Comparison of ENCODE assay signal across 8 mouse cellular contexts in the genomic region with DNA sequence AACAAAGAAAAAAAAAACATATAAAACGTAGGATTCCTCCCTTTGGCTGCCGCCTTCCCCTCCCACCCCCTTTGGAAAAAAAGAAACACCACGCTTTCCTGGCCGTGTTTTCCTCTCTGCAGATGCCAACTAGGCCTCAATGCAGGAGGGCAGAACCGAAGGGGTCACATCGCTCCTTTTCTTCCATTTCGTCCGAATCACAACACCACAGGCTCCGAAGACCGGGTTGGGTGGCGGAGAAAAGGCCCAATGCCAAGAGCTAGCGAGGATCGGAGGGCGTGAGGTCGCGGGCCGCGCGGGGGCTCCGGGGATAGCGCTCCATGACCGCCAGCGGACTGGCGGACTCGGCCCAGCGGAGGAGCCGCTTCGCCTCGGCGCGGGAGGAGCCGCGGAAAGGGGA. TPM values are rescaled to one million over a fixed set of nuclear protein-coding genes. Genes with fewer than 3 reads are reported as not detected.
A peak's percentile ranks its signal among the peaks of the same experiment; 100 is the strongest.
DNase-seq lines count a peak whose midpoint lies in the region; ATAC-seq and TF ChIP-seq lines count a peak whose summit lies in the region.

No protein-coding gene starts in this region.

- H3K9ac ChIP-seq in forebrain, embryonic 16.5 days (replicated peaks; ENCODE audit: low read depth, low read length), result peak overlapping the region; percentile 93
- H3K9ac ChIP-seq in limb, embryonic 15.5 days, result peak overlapping the region; percentile 88
- H3K9ac ChIP-seq in neural tube, embryonic 15.5 days (replicated peaks), result peak overlapping the region; percentile 78

- H3K36me3 ChIP-seq in forebrain, embryonic 16.5 days (ENCODE audit: control insufficient read depth, insufficient read depth), result no peaks in the 10 kb centered on the region
- H3K36me3 ChIP-seq in limb, embryonic 15.5 days, result no peaks in the 10 kb centered on the region
- H3K36me3 ChIP-seq in neural tube, embryonic 15.5 days, result no peaks in the 10 kb centered on the region

- H3K9me3 ChIP-seq in forebrain, embryonic 16.5 days (ENCODE audit: control insufficient read depth, low read length), result no peaks in the 10 kb centered on the region
- H3K9me3 ChIP-seq in limb, embryonic 15.5 days, result no peaks in the 10 kb centered on the region
- no peaks in the 10 kb centered on the region for H3K9me3 ChIP-seq in neural tube, embryonic 15.5 days (replicated peaks)

- no peak for TF ChIP-seq CTCF in bone marrow, adult 2 months (IDR thresholded peaks at IDR 0.05; ENCODE audit: control insufficient read depth, insufficient read depth, low read length)

- no peak for ATAC-seq in forebrain, embryonic 16.5 days
- ATAC-seq in limb, embryonic 15.5 days (ENCODE audit: insufficient number of reproducible peaks, low FRiP score, low TSS enrichment, low read depth), result no peak
- no peak for ATAC-seq in neural tube, embryonic 15.5 days (ENCODE audit: low FRiP score)

- peak overlapping the region; percentile 74 for H3K4me3 ChIP-seq in bone marrow, adult 2 months (replicated peaks; ENCODE audit: control insufficient read depth, low read depth, low read length)
- H3K4me3 ChIP-seq in forebrain, embryonic 16.5 days (replicated peaks; ENCODE audit: low read length), result peak overlapping the region; percentile 93
- peak overlapping the region; percentile 87 for H3K4me3 ChIP-seq in limb, embryonic 15.5 days
- peak overlapping the region; percentile 75 for H3K4me3 ChIP-seq in neural tube, embryonic 15.5 days (replicated peaks)

- TF ChIP-seq POLR2A in bone marrow, adult 2 months (IDR thresholded peaks at IDR 0.05; ENCODE audit: borderline replicate concordance, control insufficient read depth, low read depth, low read length), result no peak

- no peaks in the 10 kb centered on the region for H3K27me3 ChIP-seq in forebrain, embryonic 16.5 days (replicated peaks; ENCODE audit: control insufficient read depth, insufficient read depth, low read length)
- no peaks in the 10 kb centered on the region for H3K27me3 ChIP-seq in limb, embryonic 15.5 days
- H3K27me3 ChIP-seq in neural tube, embryonic 15.5 days (replicated peaks), result no peaks in the 10 kb centered on the region

- peak; percentile 22 to 41 for DNase-seq in left cerebral cortex, adult 18-20 months (ENCODE audit: low spot score in 2 of 2)
- no peak for DNase-seq in left cerebral cortex, adult 11 months (ENCODE audit: low spot score)
- no peak for DNase-seq in spleen, postnatal 4 days (ENCODE audit: low spot score in 2 of 2)
- DNase-seq in c-Kit-positive CD71-positive TER-119-positive erythroid progenitor cells, embryonic 14.5 days (ENCODE audit: low spot score), result no peak

- WGBS in bone marrow, adult 2 months, result under 1% methylated on average over 33 of the region's 33 CpGs
- WGBS in forebrain, embryonic 16.5 days, result 0% methylated on average over 33 of the region's 33 CpGs
- under 1% methylated on average over 33 of the region's 33 CpGs for WGBS in limb, embryonic 15.5 days
- 0% methylated on average over 30 of the region's 33 CpGs for WGBS in neural tube, embryonic 15.5 days

- H3K27ac ChIP-seq in bone marrow, adult 2 months (ENCODE audit: control insufficient read depth, insufficient read depth, low read depth, low read length, poor library complexity), result peak overlapping the region; percentile 100
- peak overlapping the region; percentile 92 for H3K27ac ChIP-seq in forebrain, embryonic 16.5 days (ENCODE audit: low read length)
- H3K27ac ChIP-seq in limb, embryonic 15.5 days, result peak overlapping the region; percentile 98
- H3K27ac ChIP-seq in neural tube, embryonic 15.5 days (replicated peaks), result peak overlapping the region; percentile 94

- H3K4me1 ChIP-seq in bone marrow, adult 2 months (ENCODE audit: control insufficient read depth, insufficient read depth, low read length), result no peaks in the 10 kb centered on the region; the same call in 1 of the 2 replicates
- H3K4me1 ChIP-seq in forebrain, embryonic 16.5 days (replicated peaks; ENCODE audit: control insufficient read depth, insufficient read depth, low read length), result peaks cover 57% of the 10 kb centered on the region
- peaks cover 68% of the 10 kb centered on the region for H3K4me1 ChIP-seq in limb, embryonic 15.5 days
- H3K4me1 ChIP-seq in neural tube, embryonic 15.5 days, result peaks cover 68% of the 10 kb centered on the region

- peak overlapping the region; percentile 92 for H3K4me2 ChIP-seq in forebrain, embryonic 16.5 days (ENCODE audit: low read length)
- H3K4me2 ChIP-seq in limb, embryonic 15.5 days, result peak overlapping the region; percentile 67
- peak overlapping the region; percentile 82 for H3K4me2 ChIP-seq in neural tube, embryonic 15.5 days

RNA-seq across cellular contexts. Expression of a gene that starts 0.5 kb away (rescaled TPM):
- total RNA-seq in left cerebral cortex, adult 18-20 months (2021), result 10 to 100 TPM; 65.8 to 71.5 TPM
- 15.3 and 20.4 TPM in 2 replicates for polyA plus RNA-seq in bone marrow, adult 2 months (2011; ENCODE audit: insufficient read depth, insufficient read length, low replicate concordance, missing spikeins)
- 24.5 and 25.2 TPM in 2 replicates for polyA plus RNA-seq in forebrain, embryonic 16.5 days (2015; fragmentation: Nextera tagmentation; extraction: Ambion mirVana)
- polyA plus RNA-seq in limb, embryonic 15.5 days (2015; fragmentation: Nextera tagmentation; extraction: Ambion mirVana), result 20.2 and 27.8 TPM in 2 replicates
- polyA plus RNA-seq in neural tube, embryonic 15.5 days (2015; fragmentation: Nextera tagmentation; extraction: Ambion mirVana), result 20.6 and 21.8 TPM in 2 replicates

RNA-seq across cellular contexts. Expression of a gene that starts 3.5 kb away (rescaled TPM):
- 10 to 100 TPM; 52.7 to 53.4 TPM for total RNA-seq in left cerebral cortex, adult 18-20 months (2021)
- polyA plus RNA-seq in bone marrow, adult 2 months (2011; ENCODE audit: insufficient read depth, insufficient read length, low replicate concordance, missing spikeins), result 46.1 and 53.9 TPM in 2 replicates
- 55.7 and 56.5 TPM in 2 replicates for polyA plus RNA-seq in forebrain, embryonic 16.5 days (2015; fragmentation: Nextera tagmentation; extraction: Ambion mirVana)
- polyA plus RNA-seq in limb, embryonic 15.5 days (2015; fragmentation: Nextera tagmentation; extraction: Ambion mirVana), result 35.0 and 36.0 TPM in 2 replicates
- 43.2 and 44.0 TPM in 2 replicates for polyA plus RNA-seq in neural tube, embryonic 15.5 days (2015; fragmentation: Nextera tagmentation; extraction: Ambion mirVana)

RNA-seq across cellular contexts. Expression of a gene that starts 16.5 kb away (rescaled TPM):
- 100 to 1,000 TPM; 102 to 108 TPM for total RNA-seq in left cerebral cortex, adult 18-20 months (2021)
- 96.4 and 126 TPM in 2 replicates for polyA plus RNA-seq in bone marrow, adult 2 months (2011; ENCODE audit: insufficient read depth, insufficient read length, low replicate concordance, missing spikeins)
- polyA plus RNA-seq in forebrain, embryonic 16.5 days (2015; fragmentation: Nextera tagmentation; extraction: Ambion mirVana), result 249 and 262 TPM in 2 replicates
- polyA plus RNA-seq in limb, embryonic 15.5 days (2015; fragmentation: Nextera tagmentation; extraction: Ambion mirVana), result 216 and 223 TPM in 2 replicates
- polyA plus RNA-seq in neural tube, embryonic 15.5 days (2015; fragmentation: Nextera tagmentation; extraction: Ambion mirVana), result 231 and 246 TPM in 2 replicates

RNA-seq across cellular contexts. Expression of a gene that starts 28.2 kb away (rescaled TPM):
- total RNA-seq in left cerebral cortex, adult 18-20 months (2021), result 10 to 100 TPM; 42.4 to 47.0 TPM
- 7.4 and 13.3 TPM in 2 replicates for polyA plus RNA-seq in bone marrow, adult 2 months (2011; ENCODE audit: insufficient read depth, insufficient read length, low replicate concordance, missing spikeins)
- 116 and 117 TPM in 2 replicates for polyA plus RNA-seq in forebrain, embryonic 16.5 days (2015; fragmentation: Nextera tagmentation; extraction: Ambion mirVana)
- polyA plus RNA-seq in limb, embryonic 15.5 days (2015; fragmentation: Nextera tagmentation; extraction: Ambion mirVana), result 49.3 and 52.6 TPM in 2 replicates
- polyA plus RNA-seq in neural tube, embryonic 15.5 days (2015; fragmentation: Nextera tagmentation; extraction: Ambion mirVana), result 85.0 and 94.6 TPM in 2 replicates

RNA-seq across cellular contexts. Expression of a gene that starts 28.4 kb away (rescaled TPM):
- total RNA-seq in left cerebral cortex, adult 18-20 months (2021), result 10 to 100 TPM in 1 of 2 experiments, 1 to 10 TPM in 1; 9.3 to 10.0 TPM
- polyA plus RNA-seq in bone marrow, adult 2 months (2011; ENCODE audit: insufficient read depth, insufficient read length, low replicate concordance, missing spikeins), result 2.7 and 8.5 TPM in 2 replicates
- 3.9 and 4.5 TPM in 2 replicates for polyA plus RNA-seq in forebrain, embryonic 16.5 days (2015; fragmentation: Nextera tagmentation; extraction: Ambion mirVana)
- 0.82 and 0.88 TPM in 2 replicates for polyA plus RNA-seq in limb, embryonic 15.5 days (2015; fragmentation: Nextera tagmentation; extraction: Ambion mirVana)
- polyA plus RNA-seq in neural tube, embryonic 15.5 days (2015; fragmentation: Nextera tagmentation; extraction: Ambion mirVana), result 3.0 and 3.7 TPM in 2 replicates

Comparison
In these comparisons a context has a peak if more than half of its experiments do, and no peak if none do; other contexts are left out.
1. DNase-seq: peak in left cerebral cortex, adult 18-20 months (2 of 2); none in left cerebral cortex, adult 11 months (single experiment), spleen, postnatal 4 days (0 of 2) and c-Kit-positive CD71-positive TER-119-positive erythroid progenitor cells, embryonic 14.5 days (single experiment).
2. Peak in every context shown above with its lines, with median percentiles within 50 percentile points of each other: H3K27ac ChIP-seq, H3K4me3 ChIP-seq, H3K4me2 ChIP-seq and H3K9ac ChIP-seq.